Mouse (Mus musculus) Patski (cell line): ENCODE data around the gene Anxa4. TPM values are rescaled to one million over a fixed set of nuclear protein-coding genes. Genes with fewer than 3 reads are reported as not detected.

Experiments used
- ATAC-seq: fragments of 100-300 bp; one replicate; pipeline ENCODE4 v1.8.0; 2021
- CTCF ChIA-PET: fragments of 350-600 bp; sonication (Branson Sonifier 250); formaldehyde crosslinking; loops from one replicate; lab custom pipeline; 2022; ENCODE audit warnings: inconsistent platforms; lab: Charles Lee
- POLR2A ChIA-PET: fragments of 350-600 bp; sonication (Branson Sonifier 250); formaldehyde crosslinking; loops from one replicate; lab custom pipeline; 2022; ENCODE audit warnings: antibody characterized with exemption, inconsistent platforms; lab: Charles Lee
- DNase-seq: peaks from one replicate; pipeline ENCODE4 v3.0.0-alpha.2; 2011; ENCODE audit warnings: low read depth, low spot score
- H3K27me3 ChIP-seq: fragments of 371-371 bp; one replicate; pipeline ENCODE4 v1.5.1; 2021
- CTCF ChIP-seq: fragments of 100-300 bp; IDR thresholded peaks from one replicate; pipeline ENCODE4 v1.5.1; 2021
- in situ Hi-C: fragments of 300-500 bp; cut with MboI; formaldehyde crosslinking; loops from 3 replicates; pipeline ENCODE4 v1.11.1; 2018; ENCODE audit warnings: low pct_unique_long_range_greater_than_20kb, mixed read lengths
- polyA plus RNA-seq: library from polyadenylated mRNA; unstranded; gene quantifications from one replicate; pipeline ENCODE4 v1.2.3, GENCODE M21; 2021

Anxa4 gene
- polyA plus RNA-seq, 1 experiment from 2014 or later = 388 TPM

GRCm38 (mm10) chr6:86736830-86737229 is 56.6 kb downstream of the Anxa4 start:
- ATAC-seq (no peak), DNase-seq (no peak)
- no peak for TF ChIP-seq CTCF
- POLR2A ChIA-PET = interaction anchor here (0.6 kb wide), 1 partner anchor 8 kb away, joined by 3 read pairs; no protein-coding TSS in a partner anchor
- no peaks in the 10 kb centered on the region for H3K27me3 ChIP-seq
- in situ Hi-C loops = no loop called here
- CTCF ChIA-PET = no interaction called here

GRCm38 (mm10) chr6:86736313-86736712 is 57.1 kb downstream of the Anxa4 start:
- ChIA-PET CTCF (interaction anchor here (1.0 kb wide), 1 partner anchor 19 kb away, joined by 3 read pairs; no protein-coding TSS in a partner anchor), POLR2A (interaction anchor here (0.6 kb wide), 1 partner anchor 8 kb away, joined by 3 read pairs; no protein-coding TSS in a partner anchor)
- no peaks in the 10 kb centered on the region for H3K27me3 ChIP-seq
- in situ Hi-C loops = no loop called here
- DNase-seq (no peak), ATAC-seq (no peak)
- TF ChIP-seq CTCF = no peak

- no peak for TF ChIP-seq CTCF
- ChIA-PET POLR2A (interaction anchor here (0.6 to 1.0 kb wide), 2 partner anchors 9 to 46 kb away, joined by 4 to 5 read pairs; no protein-coding TSS in a partner anchor), CTCF (interaction anchor here (0.7 to 2.1 kb wide), 3 partner anchors 10 to 74 kb away, joined by 3 to 6 read pairs (median 5); no protein-coding TSS in a partner anchor)
- DNase-seq (peak; percentile 56), ATAC-seq (peak; percentile 80)
- in situ Hi-C loops = no loop called here
- H3K27me3 ChIP-seq = no peaks in the 10 kb centered on the region
These were observed 60.1 kb downstream of the Anxa4 start, which contains the start of gene Gmcl1 for GRCm38 (mm10) chr6:86733183-86733876. TSS of gene Gmcl1 (minus strand) at chr6:86733383.

- CTCF ChIA-PET = interaction anchor here (0.7 to 2.1 kb wide), 3 partner anchors 11 to 75 kb away, joined by 3 to 6 read pairs (median 3); no protein-coding TSS in a partner anchor
- in situ Hi-C loops = no loop called here
- POLR2A ChIA-PET = interaction anchor here (0.7 kb wide), 1 partner anchor 18 kb away, joined by 3 read pairs; no protein-coding TSS in a partner anchor
- TF ChIP-seq CTCF = no peak
- DNase-seq (no peak), ATAC-seq (peak; percentile 52)
- no peaks in the 10 kb centered on the region for H3K27me3 ChIP-seq
These were observed 60.9 kb downstream of the Anxa4 start for GRCm38 (mm10) chr6:86732276-86733173.

- ChIA-PET POLR2A (no interaction called here), CTCF (no interaction called here)
- DNase-seq (no peak), ATAC-seq (no peak)
- H3K27me3 ChIP-seq = no peaks in the 10 kb centered on the region
- in situ Hi-C loops = no loop called here
- no peak for TF ChIP-seq CTCF
These were observed 64.7 kb downstream of the Anxa4 start for GRCm38 (mm10) chr6:86728711-86729110.

- no peak for TF ChIP-seq CTCF
- ChIA-PET CTCF (no interaction called here), POLR2A (no interaction called here)
- H3K27me3 ChIP-seq = no peaks in the 10 kb centered on the region
- ATAC-seq (peak; percentile 69), DNase-seq (peak; percentile 44)
- in situ Hi-C loops = no loop called here
These were observed 71.4 kb downstream of the Anxa4 start for GRCm38 (mm10) chr6:86721977-86722376.

- ChIA-PET CTCF (interaction anchor here (2.4 kb wide), 1 partner anchor 12 kb away, joined by 10 read pairs; no protein-coding TSS in a partner anchor), POLR2A (no interaction called here)
- ATAC-seq (no peak), DNase-seq (no peak)
- TF ChIP-seq CTCF = no peak
- no peaks in the 10 kb centered on the region for H3K27me3 ChIP-seq
- in situ Hi-C loops = no loop called here
These were observed 85.2 kb downstream of the Anxa4 start for GRCm38 (mm10) chr6:86708072-86708774.

- in situ Hi-C loops = no loop called here
- ATAC-seq = no peak
- POLR2A ChIA-PET = no interaction called here
- no peak for TF ChIP-seq CTCF
- H3K27me3 ChIP-seq = no peaks in the 10 kb centered on the region
- DNase-seq = no peak
- CTCF ChIA-PET = interaction anchor here (1.3 kb wide), 1 partner anchor 30 kb away, joined by 3 read pairs; no protein-coding TSS in a partner anchor
These were observed 90.8 kb downstream of the Anxa4 start for GRCm38 (mm10) chr6:86702577-86702976.

GRCm38 (mm10) chr6:86697903-86698302 is 95.5 kb downstream of the Anxa4 start:
- POLR2A ChIA-PET = interaction anchor here (1.2 kb wide), 1 partner anchor 12 kb away, joined by 4 read pairs; no protein-coding TSS in a partner anchor
- CTCF ChIA-PET = interaction anchor here (1.1 to 2.5 kb wide), 2 partner anchors 8 to 11 kb away, joined by 3 to 10 read pairs; no protein-coding TSS in a partner anchor
- ATAC-seq (no peak), DNase-seq (no peak)
- in situ Hi-C loops = no loop called here
- no peaks in the 10 kb centered on the region for H3K27me3 ChIP-seq
- no peak for TF ChIP-seq CTCF

GRCm38 (mm10) chr6:86696213-86696612 is 97.2 kb downstream of the Anxa4 start:
- in situ Hi-C loops = no loop called here
- ATAC-seq = no peak
- no peak for TF ChIP-seq CTCF

More at GRCm38 (mm10) chr6:86696213-86696612, 97.2 kb downstream of the Anxa4 start:
- ChIA-PET POLR2A (no interaction called here), CTCF (interaction anchor here (2.5 kb wide), 1 partner anchor 13 kb away, joined by 10 read pairs; no protein-coding TSS in a partner anchor)
- no peaks in the 10 kb centered on the region for H3K27me3 ChIP-seq
- DNase-seq = no peak
